Mouse (Mus musculus) large intestine, adult 2 months (tissue): ENCODE measurements at regions not wholly inside any gene's neighbourhood (a gene's known extent, or its start where the extent isn't known, plus 50 kb on each side); places are given as distances from the start of the nearest gene placed in this dataset.

Experiments
- DNase-seq: peaks from one replicate; pipeline ENCODE4 v3.0.0-alpha.2; 2012; ENCODE audit warnings: low read depth, low spot score
- WGBS: fragments of 180-500 bp; shearing (Covaris S2); methylation state at CpG from one replicate; pipeline ENCODE4 v1.1.7; 2018; 5-methylcytosine and 5-hydroxymethylcytosine counted together

DNA sequence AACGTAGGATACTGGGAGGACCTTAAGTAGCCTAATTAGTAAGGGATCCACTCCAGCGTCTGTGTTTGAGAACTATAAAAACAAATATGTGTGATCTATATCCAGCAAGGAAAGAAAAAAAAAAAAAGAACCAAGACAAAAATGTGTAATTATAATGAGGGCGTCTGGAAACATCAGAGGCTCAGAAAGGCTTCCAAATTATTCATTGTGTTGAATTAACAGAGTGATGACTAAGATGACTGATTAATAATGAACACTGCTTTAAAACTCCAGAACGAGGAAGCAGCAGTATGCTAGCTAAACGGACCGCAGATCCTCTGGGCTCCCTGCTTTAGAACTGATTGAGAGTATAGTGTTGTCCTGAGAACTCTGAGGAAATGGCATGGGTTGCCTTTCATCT lies 421.0 kb downstream of the Sorl1 start:
- 56% methylated on average over 6 of the region's 6 CpGs for WGBS
- DNase-seq = no peak

DNA sequence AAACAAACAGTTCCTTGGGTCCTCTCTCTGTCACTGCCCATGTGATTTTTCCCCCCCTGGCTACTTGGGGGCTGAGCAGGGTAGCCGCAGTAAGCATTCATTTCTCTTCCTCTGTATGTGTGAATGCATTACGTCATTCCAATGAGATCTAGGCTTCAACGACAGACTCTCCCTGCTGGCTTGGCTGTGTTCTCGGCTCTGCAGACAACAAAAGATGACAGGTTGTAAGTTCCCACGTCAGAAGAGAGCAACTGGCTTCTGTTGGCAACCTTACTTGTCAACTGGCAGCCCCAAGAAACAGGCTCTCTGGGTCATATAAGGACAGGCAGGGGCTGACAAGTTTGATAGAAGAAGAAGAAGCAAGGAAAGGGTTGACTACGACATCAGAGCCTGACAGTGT lies 423.4 kb downstream of the Sorl1 start:
- 35% methylated on average over 6 of the region's 6 CpGs for WGBS
- DNase-seq = no peak

DNA sequence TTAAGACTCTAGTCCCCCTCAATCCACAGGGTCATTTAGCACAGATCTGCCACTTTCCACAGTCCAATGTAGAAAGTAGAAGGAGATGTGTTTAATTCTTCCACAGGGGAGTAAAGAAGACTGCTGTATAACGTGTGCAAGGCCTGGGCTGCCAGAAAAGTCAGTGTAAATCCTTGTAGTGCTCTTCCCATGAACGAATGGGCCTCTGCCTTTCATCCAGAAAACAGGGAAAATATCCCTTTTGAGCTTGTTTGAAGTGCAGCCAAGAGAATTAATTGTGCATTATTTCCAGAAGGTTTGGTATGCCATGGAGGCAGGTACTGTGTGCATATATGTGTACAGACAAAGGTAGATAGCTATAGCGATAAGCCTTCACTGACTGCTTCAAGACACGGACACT lies 425.1 kb downstream of the Sorl1 start:
- 79% methylated on average over 4 of the region's 4 CpGs for WGBS
- DNase-seq = no peak

DNA sequence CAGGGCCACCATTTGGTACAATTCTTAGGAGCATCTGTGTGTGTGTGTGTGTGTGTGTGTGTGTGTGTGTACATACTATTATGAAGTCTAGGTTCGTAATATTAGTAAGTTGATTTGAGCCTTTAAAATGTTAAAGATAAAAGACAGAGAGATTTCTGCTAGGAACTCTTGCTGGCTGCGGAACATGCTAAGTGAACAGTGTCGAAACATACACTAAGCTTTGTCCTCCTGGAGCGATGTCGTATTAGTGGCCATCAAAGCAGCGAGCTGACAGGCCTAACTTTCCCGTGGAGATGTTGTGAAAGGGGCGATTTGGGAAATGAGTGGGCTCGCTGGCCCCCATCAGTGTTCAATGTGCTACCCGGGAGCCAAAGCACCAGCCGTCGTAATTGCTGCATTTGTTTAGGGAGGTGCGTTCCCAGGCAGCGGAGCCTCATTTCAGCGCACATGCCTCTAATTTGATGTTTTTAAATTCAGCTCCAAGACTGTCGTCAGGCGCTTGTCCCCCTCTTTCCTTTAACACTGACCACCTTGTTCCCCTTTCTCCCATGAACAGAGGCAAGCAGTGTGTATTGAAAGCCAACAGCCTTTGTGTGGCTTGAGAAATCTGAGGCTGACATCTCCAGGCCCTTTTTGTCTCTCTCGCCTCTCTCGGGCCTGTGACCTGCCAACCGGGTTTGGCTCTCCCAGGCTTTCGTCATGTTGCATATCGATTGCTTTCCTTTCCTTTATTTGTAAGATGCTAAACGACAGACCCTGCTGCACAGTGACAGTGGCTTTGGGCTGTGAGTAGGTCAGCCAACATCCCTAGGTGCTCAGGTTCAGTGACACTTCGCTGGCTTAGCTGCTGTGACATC lies 426.3 kb downstream of the Sorl1 start:
- WGBS = 79% methylated on average over 24 of the region's 24 CpGs
- DNase-seq = no peak

DNA sequence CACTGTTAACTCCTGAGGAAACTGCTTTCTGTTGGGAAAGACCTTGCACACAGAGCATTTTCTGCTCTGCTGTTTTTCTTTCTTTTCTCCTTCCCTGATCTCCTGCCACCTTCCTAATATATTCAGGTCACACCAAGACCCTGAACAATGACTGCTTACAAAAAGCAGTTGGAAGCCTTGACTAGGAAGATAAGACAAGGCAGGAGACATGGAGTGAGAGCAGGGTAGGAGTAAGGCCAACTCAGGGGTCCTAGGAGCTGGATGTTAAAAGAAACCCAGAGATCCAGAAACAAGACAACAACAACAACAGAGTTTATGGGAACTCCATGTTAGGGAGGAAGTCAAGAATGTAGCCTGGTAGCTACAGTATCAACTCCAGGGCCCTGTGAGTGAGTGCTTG lies 426.9 kb downstream of the Sorl1 start:
- DNase-seq = no peak

DNA sequence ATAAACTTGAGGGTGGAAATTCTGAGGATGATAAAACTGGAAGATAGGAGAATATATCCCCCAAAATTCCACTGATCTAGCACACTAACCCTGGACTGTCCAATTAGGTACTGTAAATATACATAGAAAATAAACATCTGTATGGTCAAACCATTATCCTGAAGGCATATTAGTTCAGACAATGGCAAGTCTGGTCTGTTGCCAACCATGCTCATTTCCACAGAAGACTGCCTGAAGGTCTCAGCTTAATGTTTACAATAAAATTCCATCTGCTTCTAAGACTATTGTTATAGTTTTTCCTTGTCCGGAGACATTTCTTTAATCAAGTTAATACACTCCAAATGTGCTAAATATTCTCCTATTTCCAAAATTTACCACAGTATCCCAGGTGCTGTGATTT lies 441.2 kb downstream of the Sorl1 start:
- WGBS = 55% methylated on average over 1 of the region's 1 CpGs
- no peak for DNase-seq

DNA sequence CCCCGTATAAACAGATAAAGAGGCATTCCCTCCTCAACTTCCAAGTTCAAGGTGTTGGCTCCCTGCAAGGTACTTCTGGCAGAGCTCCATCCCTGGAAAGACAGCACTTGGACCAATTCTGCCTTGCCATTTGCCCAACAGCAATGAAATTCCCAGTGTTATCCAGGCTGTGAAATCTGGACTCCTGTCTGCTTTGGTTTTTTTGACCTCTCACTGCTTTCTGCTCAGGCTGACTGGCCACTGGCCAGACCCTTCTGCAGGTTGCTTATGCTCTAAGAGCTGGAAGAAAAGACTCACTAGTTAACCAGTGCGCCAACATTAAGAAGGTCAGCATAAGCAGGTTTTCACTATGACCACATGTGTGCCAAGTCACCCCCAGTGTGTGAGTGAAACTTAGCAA lies 448.4 kb downstream of the Sorl1 start:
- WGBS = 79% methylated on average over 2 of the region's 2 CpGs
- no peak for DNase-seq

DNA sequence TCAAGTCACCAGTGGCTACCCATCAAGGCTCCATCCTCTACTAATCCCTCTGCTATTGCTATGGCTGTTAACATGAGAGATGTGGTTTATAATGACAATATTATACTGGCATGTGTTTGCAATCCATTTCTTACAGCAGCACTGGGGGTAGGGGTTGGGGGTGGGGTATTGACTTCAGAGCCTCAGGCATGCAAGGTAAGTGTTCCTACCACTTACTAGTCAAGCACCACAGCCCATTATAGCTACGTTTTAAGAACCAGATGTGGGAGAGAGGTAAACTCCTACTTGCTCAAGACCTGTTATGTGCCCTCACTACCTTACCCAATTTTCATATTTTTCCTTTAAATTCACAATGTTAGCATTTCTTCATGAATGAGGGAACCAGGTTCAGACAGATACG lies 451.1 kb downstream of the Sorl1 start:
- 73% methylated on average over 2 of the region's 2 CpGs for WGBS
- no peak for DNase-seq

DNA sequence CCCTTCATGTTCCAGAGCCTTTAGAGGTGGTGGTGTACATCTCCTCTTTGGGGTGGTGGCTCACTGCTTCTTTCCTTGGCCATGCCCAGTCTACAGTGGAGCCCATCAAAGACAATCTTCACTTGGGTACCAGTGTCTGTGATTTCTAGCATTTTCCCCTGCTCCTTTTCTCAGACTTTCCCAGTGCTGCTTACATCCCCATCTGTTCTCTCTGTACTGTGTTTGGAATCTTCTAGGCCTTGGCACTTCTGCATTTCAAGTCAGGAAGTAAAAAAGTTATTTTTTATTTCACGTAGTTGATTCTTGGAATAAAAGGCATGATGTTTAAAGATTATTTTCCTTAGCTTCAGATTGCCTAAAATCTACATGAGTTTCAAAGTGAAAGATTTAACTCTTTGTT lies 455.4 kb downstream of the Sorl1 start:
- 75% methylated on average over 1 of the region's 1 CpGs for WGBS
- no peak for DNase-seq

DNA sequence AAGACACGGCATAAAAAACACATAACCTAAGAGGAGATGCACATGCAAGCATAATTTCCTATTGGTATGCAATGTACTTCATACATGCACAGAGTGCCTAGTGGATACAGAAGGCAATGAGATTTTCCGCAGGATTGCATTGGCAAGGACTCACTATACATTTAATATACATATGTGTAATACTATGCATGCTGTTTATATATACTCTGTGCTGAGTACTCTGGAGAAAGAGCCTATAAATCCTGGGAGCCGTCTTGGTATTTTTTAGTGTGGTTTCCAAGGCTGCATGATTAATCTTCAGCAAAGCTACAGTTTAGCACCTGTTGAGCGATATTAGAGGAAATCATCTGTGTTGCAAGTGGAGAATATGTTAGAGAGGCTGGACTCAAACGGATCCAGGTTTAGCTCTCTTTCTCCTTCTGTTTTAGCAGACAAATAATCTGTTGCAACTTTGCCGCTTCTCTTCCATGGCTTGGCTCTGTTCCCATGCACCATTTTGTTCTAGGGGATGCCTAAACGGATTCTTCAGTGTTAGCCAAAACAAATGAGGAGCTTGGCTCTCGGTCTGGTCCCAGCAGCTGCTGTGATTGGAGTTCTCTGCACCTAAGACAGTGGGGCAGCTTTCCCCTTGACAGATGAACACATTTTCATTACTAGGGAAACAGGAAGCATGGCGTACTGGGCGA lies 459.0 kb downstream of the Sorl1 start:
- 69% methylated on average over 10 of the region's 10 CpGs for WGBS
- no peak for DNase-seq

DNA sequence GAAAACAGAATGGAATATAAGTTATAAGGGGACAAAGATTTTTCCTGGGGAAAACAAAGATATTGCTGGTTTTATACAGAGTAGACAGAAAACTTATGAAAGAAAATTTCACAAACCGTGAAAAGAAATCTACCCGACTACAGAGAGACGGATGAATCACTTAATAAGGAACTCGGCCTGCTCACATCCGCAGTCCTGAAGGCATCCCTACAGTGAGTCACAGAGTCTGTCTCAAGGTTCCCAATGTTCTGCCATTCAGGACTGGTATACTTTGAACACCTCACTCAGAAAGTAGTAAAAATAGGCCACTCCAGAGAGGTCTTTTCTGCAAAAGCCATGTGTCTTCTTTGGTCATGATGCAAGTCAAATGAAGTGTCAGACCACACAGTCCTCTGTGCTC lies 463.5 kb downstream of the Sorl1 start:
- no peak for DNase-seq
- 91% methylated on average over 5 of the region's 5 CpGs for WGBS

DNA sequence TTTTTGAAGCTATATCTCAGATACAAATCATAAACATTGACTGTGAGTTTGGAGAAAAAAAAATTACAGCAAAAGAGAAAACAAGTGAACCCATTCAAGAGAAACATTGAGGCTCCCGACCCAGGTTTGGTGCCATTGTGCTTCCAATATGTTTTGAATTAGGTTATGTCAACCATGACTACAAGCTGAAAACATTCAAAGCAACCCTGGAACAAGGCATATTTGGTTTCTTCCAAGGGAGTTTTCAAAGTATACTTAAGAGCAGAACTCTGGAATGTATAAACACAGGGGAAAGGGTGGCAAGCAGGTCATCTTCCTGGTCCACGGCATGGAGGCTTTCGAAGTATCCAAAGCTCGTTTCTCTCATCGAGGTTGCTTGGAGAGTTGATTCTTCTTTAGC lies 464.1 kb downstream of the Sorl1 start:
- DNase-seq = no peak
- WGBS = 63% methylated on average over 5 of the region's 5 CpGs

DNA sequence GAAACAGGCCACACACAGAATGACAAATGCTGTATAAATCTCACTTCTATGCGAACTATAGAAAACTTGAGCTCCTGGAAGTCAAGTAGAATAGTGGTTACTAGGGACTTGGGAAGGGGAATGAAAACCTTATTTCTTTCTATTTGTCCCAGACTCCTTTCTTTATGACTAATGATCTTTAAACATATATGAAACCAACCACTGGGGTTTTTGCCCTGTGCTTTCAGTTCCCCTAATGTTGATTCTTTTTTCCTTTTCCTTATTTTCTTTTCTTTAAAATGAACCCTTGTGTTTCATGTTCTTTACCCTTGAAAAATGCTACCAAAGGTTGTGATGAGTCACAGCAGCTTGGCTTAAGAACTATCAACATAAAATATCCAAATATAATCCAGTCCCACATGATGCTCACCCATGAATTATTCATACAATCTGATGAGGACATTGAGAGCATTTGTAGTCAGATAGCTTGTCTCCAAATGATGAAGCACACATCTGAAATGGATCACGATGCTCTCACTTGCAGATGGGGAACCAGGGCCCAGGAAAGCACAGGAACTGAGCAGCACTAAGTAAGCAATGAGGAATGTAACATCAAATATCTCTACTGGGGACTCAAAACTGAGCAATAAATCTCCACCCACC lies 470.2 kb upstream of the Ubash3b start:
- DNase-seq = no peak
- 69% methylated on average over 2 of the region's 2 CpGs for WGBS

DNA sequence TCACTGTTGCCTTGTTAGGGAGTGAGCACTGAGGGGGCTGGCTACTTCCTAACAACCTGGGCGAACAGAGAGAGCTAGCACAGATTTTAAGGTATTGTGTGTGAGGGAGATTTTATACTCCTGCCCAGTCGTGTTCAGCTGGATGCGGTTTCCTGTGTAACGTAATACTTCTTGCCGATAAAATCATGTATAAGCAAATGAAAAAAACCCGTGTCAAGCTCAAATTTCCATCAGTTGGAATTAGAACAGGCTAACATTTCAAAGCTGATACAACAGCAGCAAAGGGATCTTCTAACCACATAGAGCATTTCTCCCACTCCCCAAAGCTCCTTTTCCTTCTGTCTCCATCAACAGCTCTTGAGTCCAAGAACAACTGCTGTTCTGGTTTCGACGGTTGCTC lies 459.8 kb upstream of the Ubash3b start:
- no peak for DNase-seq
- WGBS = 79% methylated on average over 8 of the region's 8 CpGs

DNA sequence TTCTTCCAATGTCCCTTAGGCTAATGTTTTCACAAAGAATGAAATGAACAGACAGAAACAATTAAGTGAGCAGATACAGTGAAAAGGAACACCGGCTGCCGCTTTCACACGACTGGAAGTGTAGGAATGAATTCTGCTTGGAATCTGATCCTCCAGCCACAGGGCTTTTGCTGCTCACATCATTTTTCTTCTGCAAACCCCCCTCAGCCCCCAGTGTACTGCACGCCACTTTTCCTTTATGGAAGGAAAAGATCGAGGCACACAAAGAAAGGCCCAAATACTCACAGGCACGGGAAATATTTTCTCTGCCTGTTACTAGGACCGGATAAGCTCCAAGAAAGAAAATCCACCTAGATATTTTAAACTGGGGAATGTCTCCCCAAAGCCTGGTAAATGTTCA lies 452.5 kb upstream of the Ubash3b start:
- no peak for DNase-seq
- 78% methylated on average over 7 of the region's 7 CpGs for WGBS

DNA sequence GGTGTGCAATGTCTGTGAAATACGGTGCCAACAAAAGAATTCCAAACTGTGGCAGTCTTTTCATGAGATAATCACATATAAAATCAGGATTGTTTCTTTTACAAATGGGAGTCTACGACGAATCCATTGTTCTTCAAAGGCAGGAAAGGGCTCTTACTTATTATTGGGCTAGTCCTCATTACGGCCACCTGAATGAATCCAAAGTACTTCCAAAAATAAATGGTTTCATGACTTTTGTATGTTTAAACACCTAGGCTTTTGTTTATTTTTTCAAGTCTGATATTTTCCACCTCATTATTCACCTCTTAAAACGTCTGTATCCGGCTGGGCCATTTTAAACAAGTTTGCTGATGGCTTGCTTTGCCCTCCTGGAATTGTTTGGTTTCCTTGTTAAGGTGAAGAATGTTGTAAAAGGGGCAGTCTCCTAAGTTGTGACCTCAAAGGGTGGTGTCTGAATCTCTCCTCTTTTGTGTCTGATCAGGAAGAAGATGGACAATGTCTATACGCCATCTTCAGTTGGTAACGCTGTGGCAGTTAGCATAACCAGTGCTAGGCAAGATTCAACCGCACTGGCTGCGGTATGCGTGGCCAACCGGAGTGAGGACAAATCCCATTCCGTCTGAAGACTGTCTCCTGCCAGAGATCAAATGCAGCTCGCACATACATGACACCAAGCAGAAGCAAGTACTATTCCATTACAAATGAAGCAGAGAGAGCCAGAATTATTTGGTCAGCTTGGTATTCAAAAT lies 451.5 kb upstream of the Ubash3b start:
- DNase-seq = no peak
- 64% methylated on average over 14 of the region's 14 CpGs for WGBS

DNA sequence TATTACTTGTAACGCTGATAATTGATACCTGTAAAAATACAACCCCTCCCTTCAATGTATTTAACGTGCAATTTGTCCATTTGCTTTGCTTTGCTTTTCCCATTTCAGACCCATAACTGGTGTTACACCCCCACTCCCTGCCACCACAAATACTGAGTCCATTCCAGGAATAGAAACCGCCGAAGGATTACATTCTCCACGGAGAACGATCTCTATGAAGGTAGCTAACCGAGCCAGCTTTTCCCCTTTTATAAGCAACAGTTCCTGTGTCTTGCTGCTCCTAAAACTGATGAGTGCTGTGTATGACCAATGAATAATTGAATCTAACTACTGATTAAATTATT lies 450.9 kb upstream of the Ubash3b start:
- WGBS = 8% methylated on average over 7 of the region's 7 CpGs
- no peak for DNase-seq

DNA sequence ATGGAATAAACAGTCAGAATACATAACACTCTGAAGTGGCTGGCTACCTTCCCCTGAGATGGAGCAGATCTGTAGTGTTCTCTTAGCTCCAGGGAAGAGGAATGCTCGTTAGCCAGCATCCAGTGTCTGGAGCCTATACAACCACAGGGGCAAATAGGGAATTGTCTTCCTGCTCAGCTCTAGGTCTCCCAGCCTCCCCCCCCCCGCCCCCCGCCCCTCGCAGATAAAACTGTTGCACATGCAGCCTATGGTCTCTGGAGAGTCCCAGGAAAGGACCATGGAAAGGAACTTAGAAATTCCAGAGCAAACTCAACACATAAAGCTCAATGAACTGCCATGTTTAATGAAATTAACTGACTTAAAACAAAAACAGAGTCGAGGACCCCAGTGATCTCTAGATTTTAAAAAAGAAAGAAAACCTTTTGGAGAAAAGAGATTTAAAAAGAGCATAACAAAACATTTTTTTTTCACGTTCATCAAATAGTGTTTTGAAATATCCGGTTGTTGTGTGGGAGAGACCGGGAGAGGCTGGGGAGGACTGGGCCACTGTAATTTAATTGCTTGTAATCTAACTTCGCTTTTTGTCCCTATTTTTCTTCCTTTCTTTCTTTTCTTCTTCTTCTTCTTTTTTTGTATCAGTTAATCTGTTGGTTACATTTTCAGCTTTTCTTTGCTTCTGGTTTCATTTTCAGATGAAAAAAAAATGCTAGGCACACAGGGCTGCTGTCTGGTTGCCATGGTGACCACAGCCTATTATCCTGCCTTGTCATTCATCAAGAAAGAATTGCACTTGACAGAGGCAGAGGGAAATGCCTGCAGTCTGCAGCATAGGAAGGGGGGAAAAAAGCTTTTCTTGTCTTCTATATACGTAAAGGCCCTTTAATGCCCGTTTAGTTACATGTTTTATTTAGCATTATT lies 450.3 kb upstream of the Ubash3b start:
- DNase-seq = no peak
- WGBS = 26% methylated on average over 11 of the region's 11 CpGs

DNA sequence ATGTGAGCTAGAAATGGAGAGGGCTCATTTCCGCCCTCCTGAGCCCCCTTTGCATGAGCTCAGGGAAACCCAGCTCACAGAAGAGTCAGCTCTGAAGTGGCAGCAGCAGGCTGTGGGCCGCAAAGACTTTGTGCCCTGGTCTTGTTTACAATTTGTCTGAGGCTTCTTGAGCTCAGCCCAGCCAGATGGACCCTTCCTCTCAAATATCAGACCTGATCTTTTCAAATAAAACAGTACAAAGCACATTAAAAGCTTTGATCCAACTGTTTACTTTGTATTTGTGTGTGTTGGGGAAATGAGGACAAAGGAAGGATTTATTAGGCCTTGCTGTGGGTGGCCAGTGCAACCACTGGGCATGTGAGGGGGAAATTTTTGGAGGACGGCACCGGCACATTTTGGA lies 448.9 kb upstream of the Ubash3b start:
- 59% methylated on average over 4 of the region's 4 CpGs for WGBS
- no peak for DNase-seq
